Mouse (Mus musculus) urinary bladder, postnatal 36 days (tissue): ENCODE results near the gene Trub2.

Experiments
- DNase-seq, 2 experiments: peaks; one replicate each; pipeline ENCODE4 v3.0.0; 2022; ENCODE audit warnings: low spot score in 2 of 2, mixed read lengths in 1 of 2

Gene Trub2

GRCm38 (mm10) chr2:29773323-29773722 lies 15.0 kb downstream of the Trub2 start:
- DNase-seq = no peak

- DNase-seq = peak; percentile 10 to 36
These were observed 16.5 kb downstream of the Trub2 start for GRCm38 (mm10) chr2:29771611-29772461.

GRCm38 (mm10) chr2:29770162-29770561 lies 18.1 kb downstream of the Trub2 start:
- DNase-seq = no peak

- peak in 1 of 2 experiments; percentile 17 for DNase-seq
These were observed 19.4 kb downstream of the Trub2 start for GRCm38 (mm10) chr2:29768901-29769300.

GRCm38 (mm10) chr2:29767976-29768709 lies 20.2 kb downstream of the Trub2 start:
- DNase-seq = peak; percentile 67 to 78

- DNase-seq = peak; percentile 57 to 70
These were observed 23.5 kb downstream of the Trub2 start for GRCm38 (mm10) chr2:29764831-29765230.

- no peak for DNase-seq
These were observed 32.6 kb downstream of the Trub2 start for GRCm38 (mm10) chr2:29755693-29756092.

GRCm38 (mm10) chr2:29752397-29752796 lies 35.9 kb downstream of the Trub2 start:
- no peak for DNase-seq

- peak in 1 of 2 experiments; percentile 36 for DNase-seq
These were observed 36.8 kb downstream of the Trub2 start, which contains the start of gene Gm13420 for GRCm38 (mm10) chr2:29751497-29751896. Gene Gm13420 (minus strand): TSS chr2:29751685.

GRCm38 (mm10) chr2:29748499-29748898 lies 39.8 kb downstream of the Trub2 start:
- no peak for DNase-seq

- DNase-seq = no peak
These were observed 40.5 kb downstream of the Trub2 start for GRCm38 (mm10) chr2:29747852-29748251.

GRCm38 (mm10) chr2:29747188-29747782 lies 41.0 kb downstream of the Trub2 start:
- DNase-seq = no peak

GRCm38 (mm10) chr2:29744256-29744655 lies 44.0 kb downstream of the Trub2 start:
- DNase-seq = no peak

GRCm38 (mm10) chr2:29741207-29741606 lies 47.1 kb downstream of the Trub2 start:
- no peak for DNase-seq

- no peak for DNase-seq
These were observed 48.9 kb downstream of the Trub2 start for GRCm38 (mm10) chr2:29739368-29739767.

GRCm38 (mm10) chr2:29738799-29739198 lies 49.5 kb downstream of the Trub2 start:
- no peak for DNase-seq

- DNase-seq = no peak
These were observed 50.9 kb downstream of the Trub2 start for GRCm38 (mm10) chr2:29737209-29737925.

- DNase-seq = peak; percentile 28 to 47
These were observed 52.6 kb downstream of the Trub2 start for GRCm38 (mm10) chr2:29735708-29736107.

- DNase-seq = no peak
These were observed 55.0 kb downstream of the Trub2 start for GRCm38 (mm10) chr2:29733348-29733747.

- no peak for DNase-seq
These were observed 55.7 kb downstream of the Trub2 start for GRCm38 (mm10) chr2:29732559-29732958.

GRCm38 (mm10) chr2:29731545-29731944 lies 56.8 kb downstream of the Trub2 start:
- peak in 1 of 2 experiments; percentile 50 for DNase-seq

GRCm38 (mm10) chr2:29729500-29729899 lies 58.8 kb downstream of the Trub2 start:
- no peak for DNase-seq
